Mouse (Mus musculus) gastrocnemius, adult 2 months (tissue): ENCODE data around the gene Zfp324. TPM values are rescaled to one million over a fixed set of nuclear protein-coding genes. Genes with fewer than 3 reads are reported as not detected.

ENCODE experiments used
- DNase-seq: peaks from one replicate; pipeline ENCODE4 v3.0.0; 2022
- H3K27ac ChIP-seq: fragments of 200-600 bp; 2 replicates; pipeline ENCODE4 v1.8.1; 2022; ENCODE audit warnings: mild to moderate bottlenecking
- H3K4me3 ChIP-seq: fragments of 200-600 bp; 2 replicates; pipeline ENCODE4 v1.8.1; 2022; ENCODE audit warnings: mild to moderate bottlenecking, moderate library complexity
- CTCF ChIP-seq: fragments of 200-600 bp; IDR thresholded peaks from 2 replicates; pipeline ENCODE4 v1.8.1; 2022; ENCODE audit warnings: antibody characterized with exemption, mild to moderate bottlenecking, moderate library complexity
- intact Hi-C: fragments of 180-260 bp; cut with DNase I; formaldehyde crosslinking; loops from one replicate; pipeline ENCODE4 v1.15.1; 2025
- total RNA-seq, 2 experiments: library from RNA; stranded (reverse); gene quantifications; 2 replicates each; pipeline ENCODE4 v1.2.3; 2021

Zfp324 gene
- total RNA-seq, 2 experiments from 2014 or later: 1.5 to 2.0 TPM

- intact Hi-C loops: no loop called here
- TF ChIP-seq CTCF: no peak
- no peak overlapping the region for H3K27ac ChIP-seq
- no peak overlapping the region for H3K4me3 ChIP-seq
- no peak for DNase-seq
Observed at GRCm38 (mm10) chr7:13003380-13003779, 37.7 kb downstream of the Zfp324 start.

GRCm38 (mm10) chr7:13006011-13006410 is 40.4 kb downstream of the Zfp324 start:
- peak overlapping the region; percentile 63 for H3K27ac ChIP-seq

GRCm38 (mm10) chr7:13006531-13006930 is 40.9 kb downstream of the Zfp324 start:
- peak overlapping the region; percentile 63 for H3K27ac ChIP-seq
- DNase-seq: no peak
- TF ChIP-seq CTCF: no peak
- H3K4me3 ChIP-seq: peak overlapping the region; percentile 36
- intact Hi-C loops: no loop called here

More at GRCm38 (mm10) chr7:13006011-13006410, 40.4 kb downstream of the Zfp324 start:
- H3K4me3 ChIP-seq: peak overlapping the region; percentile 36
- TF ChIP-seq CTCF: no peak
- no peak for DNase-seq
- intact Hi-C loops: no loop called here

GRCm38 (mm10) chr7:13007341-13008092 is 41.9 kb downstream of the Zfp324 start:
- H3K27ac ChIP-seq: peak overlapping the region; percentile 63

GRCm38 (mm10) chr7:13009143-13010004 is 43.7 kb downstream of the Zfp324 start:
- H3K4me3 ChIP-seq: peak overlapping the region; percentile 80
- peak; percentile 93 for DNase-seq
- intact Hi-C loops: loop anchor here (1.0 kb wide), 2 partner anchors 37 to 99 kb away; no protein-coding TSS in a partner anchor
- peak overlapping the region; percentile 97 for H3K27ac ChIP-seq
- peak; percentile 74 for TF ChIP-seq CTCF

More at GRCm38 (mm10) chr7:13007341-13008092, 41.9 kb downstream of the Zfp324 start:
- H3K4me3 ChIP-seq: peak overlapping the region; percentile 36
- TF ChIP-seq CTCF: no peak
- peak; percentile 20 for DNase-seq
- intact Hi-C loops: no loop called here

GRCm38 (mm10) chr7:13010005-13010908 is 44.6 kb downstream of the Zfp324 start, which contains the start of gene Zbtb45:
Zbtb45 (minus strand) TSS chr7:13010034.
- DNase-seq: no peak
- intact Hi-C loops: no loop called here
- Histone ChIP-seq H3K4me3 (peak within 1 kb of the TSS; percentile 80), H3K27ac (peak within 1 kb of the TSS; percentile 97)
- no peak for TF ChIP-seq CTCF

GRCm38 (mm10) chr7:13013671-13014070 is 48.0 kb downstream of the Zfp324 start:
- no peak for TF ChIP-seq CTCF
- no peak overlapping the region for H3K4me3 ChIP-seq
- intact Hi-C loops: no loop called here
- no peak overlapping the region for H3K27ac ChIP-seq
- no peak for DNase-seq

GRCm38 (mm10) chr7:13014275-13014839 is 48.7 kb downstream of the Zfp324 start:
- no peak for DNase-seq
- TF ChIP-seq CTCF: no peak
- H3K27ac ChIP-seq: no peak overlapping the region
- intact Hi-C loops: no loop called here
- no peak overlapping the region for H3K4me3 ChIP-seq

- DNase-seq: no peak
- H3K27ac ChIP-seq: no peak overlapping the region
- H3K4me3 ChIP-seq: no peak overlapping the region
- intact Hi-C loops: no loop called here
- TF ChIP-seq CTCF: no peak
Observed at GRCm38 (mm10) chr7:13015217-13015616, 49.6 kb downstream of the Zfp324 start.

- peak; percentile 68 for DNase-seq
- TF ChIP-seq CTCF: no peak
- Histone ChIP-seq H3K27ac (peak overlapping the region; percentile 99), H3K4me3 (peak overlapping the region; percentile 97)
- intact Hi-C loops: loop anchor here (5.0 kb wide), 1 partner anchor 46 kb away; the partner anchor contains the start of gene Zfp446
Observed at GRCm38 (mm10) chr7:13022773-13023535, 57.3 kb downstream of the Zfp324 start.

Other genes with a start within 250 kb of the Zfp324 start
- gene Vmn2r56, start 230.8 kb upstream of the Zfp324 start, total RNA-seq: not detected
- under 1 TPM; 0.53 to 0.61 TPM for gene Zscan18, start 162.2 kb upstream of the Zfp324 start, total RNA-seq
- 1 to 10 TPM; 3.7 to 5.6 TPM for gene Zfp329, start 147.0 kb upstream of the Zfp324 start, total RNA-seq
- gene Zfp110, start 131.1 kb upstream of the Zfp324 start, total RNA-seq: 10 to 100 TPM; 11.4 to 13.2 TPM
- gene Zfp128, start 84.7 kb upstream of the Zfp324 start, total RNA-seq: 1 to 10 TPM; 2.2 to 2.3 TPM
- 1 to 10 TPM; 3.7 to 4.4 TPM for gene Zscan22, start 68.0 kb upstream of the Zfp324 start, total RNA-seq
- 100 to 1,000 TPM; 574 to 617 TPM for gene Rps5, start 43.5 kb upstream of the Zfp324 start, total RNA-seq
- under 1 TPM; 0.31 to 0.81 TPM for gene Rnf225, start 38.4 kb upstream of the Zfp324 start, total RNA-seq
- gene Zfp446, start 12.0 kb downstream of the Zfp324 start, total RNA-seq: 1 to 10 TPM; 2.7 TPM
- under 1 TPM in 1 of 2 experiments, not detected in 1; 0.42 TPM for gene Slc27a5, start 32.4 kb downstream of the Zfp324 start, total RNA-seq
- 10 to 100 TPM; 71.3 to 71.5 TPM for gene Trim28, start 33.3 kb downstream of the Zfp324 start, total RNA-seq
- 1 to 10 TPM; 3.3 to 4.4 TPM for gene Zbtb45, start 44.2 kb downstream of the Zfp324 start, total RNA-seq
- 100 to 1,000 TPM in 1 of 2 experiments, 10 to 100 TPM in 1; 76.2 to 106 TPM for gene Chmp2a, start 69.0 kb downstream of the Zfp324 start, total RNA-seq
- 100 to 1,000 TPM; 136 to 146 TPM for gene Ube2m, start 72.4 kb downstream of the Zfp324 start, total RNA-seq
- under 1 TPM; 0.51 to 0.92 TPM for gene Mzf1, start 88.9 kb downstream of the Zfp324 start, total RNA-seq
- gene Vmn1r85, start 129.3 kb downstream of the Zfp324 start, total RNA-seq: not detected
- gene Vmn1r86, start 154.1 kb downstream of the Zfp324 start, total RNA-seq: not detected
- not detected for gene Vmn1r87, start 174.3 kb downstream of the Zfp324 start, total RNA-seq
- under 1 TPM; 0.05 to 0.11 TPM for gene Vmn1r88, start 193.7 kb downstream of the Zfp324 start, total RNA-seq
- gene Vmn1r89, start 247.2 kb downstream of the Zfp324 start, total RNA-seq: not detected